Mouse (Mus musculus): ENCODE measurements around the gene Gm44502. TPM values are rescaled to one million over a fixed set of nuclear protein-coding genes. Genes with fewer than 3 reads are reported as not detected.

Gene Gm44502
- polyA plus RNA-seq, 1 experiment from 2014 or later = not detected

GRCm38 (mm10) chr15:89372068-89372467 is 57.4 kb downstream of the Gm44502 start:
- H3K4me3 ChIP-seq (ENCODE audit: low read depth, low read length) = no peak overlapping the region
- peaks cover 2% of the 10 kb centered on the region; the same call in 1 of the 2 replicates for H3K4me1 ChIP-seq (ENCODE audit: control insufficient read depth, insufficient read depth, low read length)
- H3K27me3 ChIP-seq (replicated peaks; ENCODE audit: control insufficient read depth, insufficient read depth, low read length) = peaks cover 11% of the 10 kb centered on the region
- ATAC-seq = no peak
- no peaks in the 10 kb centered on the region for H3K9me3 ChIP-seq (replicated peaks; ENCODE audit: control insufficient read depth, low read length)
- H3K9ac ChIP-seq (ENCODE audit: low read length) = no peak overlapping the region
- H3K27ac ChIP-seq (ENCODE audit: low read depth, low read length) = no peak overlapping the region
- no peak overlapping the region for H3K4me2 ChIP-seq (ENCODE audit: low read length)
- DNase-seq (ENCODE audit: low spot score) = no peak
- 85% methylated on average over 13 of the region's 13 CpGs for WGBS
- peaks cover 59% of the 10 kb centered on the region for H3K36me3 ChIP-seq (ENCODE audit: control insufficient read depth, insufficient read depth, low read length)

Other genes with a start within 250 kb of the Gm44502 start
- 101 TPM in 2 replicates for gene Plxnb2, start 248.9 kb downstream of the Gm44502 start, polyA plus RNA-seq (2014; fragmentation: Nextera tagmentation; extraction: Ambion mirVana)
- 39.0 and 49.2 TPM in 2 replicates for gene Dennd6b, start 233.2 kb downstream of the Gm44502 start, polyA plus RNA-seq (2014; fragmentation: Nextera tagmentation; extraction: Ambion mirVana)
- 69.4 and 77.1 TPM in 2 replicates for gene Ppp6r2, start 218.1 kb downstream of the Gm44502 start, polyA plus RNA-seq (2014; fragmentation: Nextera tagmentation; extraction: Ambion mirVana)
- gene Sbf1, start 114.4 kb downstream of the Gm44502 start, polyA plus RNA-seq (2014; fragmentation: Nextera tagmentation; extraction: Ambion mirVana) = 61.8 and 82.8 TPM in 2 replicates
- gene Adm2, start 107.0 kb downstream of the Gm44502 start, polyA plus RNA-seq (2014; fragmentation: Nextera tagmentation; extraction: Ambion mirVana) = not detected in 2 replicates
- gene Miox, start 95.3 kb downstream of the Gm44502 start, polyA plus RNA-seq (2014; fragmentation: Nextera tagmentation; extraction: Ambion mirVana) = not detected in 2 replicates
- gene Lmf2, start 74.0 kb downstream of the Gm44502 start, polyA plus RNA-seq (2014; fragmentation: Nextera tagmentation; extraction: Ambion mirVana) = 19.9 and 22.1 TPM in 2 replicates
- 132 and 141 TPM in 2 replicates for gene Ncaph2, start 74.0 kb downstream of the Gm44502 start, polyA plus RNA-seq (2014; fragmentation: Nextera tagmentation; extraction: Ambion mirVana)
- 14.7 and 16.4 TPM in 2 replicates for gene Sco2, start 55.9 kb downstream of the Gm44502 start, polyA plus RNA-seq (2014; fragmentation: Nextera tagmentation; extraction: Ambion mirVana)
- 2.4 and 2.8 TPM in 2 replicates for gene Tymp, start 52.7 kb downstream of the Gm44502 start, polyA plus RNA-seq (2014; fragmentation: Nextera tagmentation; extraction: Ambion mirVana)
- gene Odf3b, start 50.4 kb downstream of the Gm44502 start, polyA plus RNA-seq (2014; fragmentation: Nextera tagmentation; extraction: Ambion mirVana) = 2.8 and 2.9 TPM in 2 replicates
- not detected in 2 replicates for gene Klhdc7b, start 44.8 kb downstream of the Gm44502 start, polyA plus RNA-seq (2014; fragmentation: Nextera tagmentation; extraction: Ambion mirVana)
- not detected in 2 replicates for gene Syce3, start 19.2 kb downstream of the Gm44502 start, polyA plus RNA-seq (2014; fragmentation: Nextera tagmentation; extraction: Ambion mirVana)
- 0.79 and 0.89 TPM in 2 replicates for gene Cpt1b, start 3.8 kb downstream of the Gm44502 start, polyA plus RNA-seq (2014; fragmentation: Nextera tagmentation; extraction: Ambion mirVana)
- 1.3 and 2.0 TPM in 2 replicates for gene C730034F03Rik, start 107 bp downstream of the Gm44502 start, polyA plus RNA-seq (2014; fragmentation: Nextera tagmentation; extraction: Ambion mirVana)
- 59.3 and 66.3 TPM in 2 replicates for gene Chkb, start 212 bp upstream of the Gm44502 start, polyA plus RNA-seq (2014; fragmentation: Nextera tagmentation; extraction: Ambion mirVana)
- 32.1 and 45.0 TPM in 2 replicates for gene Mapk8ip2, start 24.2 kb upstream of the Gm44502 start, polyA plus RNA-seq (2014; fragmentation: Nextera tagmentation; extraction: Ambion mirVana)
- 14.0 and 16.5 TPM in 2 replicates for gene Arsa, start 47.7 kb upstream of the Gm44502 start, polyA plus RNA-seq (2014; fragmentation: Nextera tagmentation; extraction: Ambion mirVana)
- 4.8 and 6.0 TPM in 2 replicates for gene Shank3, start 69.9 kb upstream of the Gm44502 start, polyA plus RNA-seq (2014; fragmentation: Nextera tagmentation; extraction: Ambion mirVana)
- 0.63 and 1.2 TPM in 2 replicates for gene Acr, start 138.6 kb upstream of the Gm44502 start, polyA plus RNA-seq (2014; fragmentation: Nextera tagmentation; extraction: Ambion mirVana)
- gene Rabl2, start 162.2 kb upstream of the Gm44502 start, polyA plus RNA-seq (2014; fragmentation: Nextera tagmentation; extraction: Ambion mirVana) = 61.9 and 67.0 TPM in 2 replicates

All from forebrain, embryonic 14.5 days (tissue).